Mouse (Mus musculus) small intestine, adult 2 months (tissue): ENCODE measurements around the gene Timm13.

Experiments used
- CTCF ChIP-seq: fragments of 200-500 bp; IDR thresholded peaks from 2 replicates; pipeline ENCODE4 v1.5.1; 2012; ENCODE audit warnings: low read depth, mild to moderate bottlenecking, control low read depth, inconsistent platforms, low read length, moderate library complexity, mixed read lengths; ENCODE audit not compliant: insufficient replicate concordance, insufficient read length; ENCODE audit errors: extremely low read depth
- POLR2A ChIP-seq: fragments of 200-500 bp; IDR thresholded peaks from 2 replicates; pipeline ENCODE4 v1.6.1; 2012; ENCODE audit warnings: low read depth, mild to moderate bottlenecking, control low read depth, inconsistent platforms, low read length, moderate library complexity

GRCm38 (mm10) chr10:80930361-80931152, 29.8 kb upstream of the Timm13 start:
- TF ChIP-seq CTCF, result no peak
- no peak for TF ChIP-seq POLR2A
